Mouse (Mus musculus) forebrain, embryonic 10.5 days (tissue): ENCODE data around the gene Copz1. TPM values are rescaled to one million over a fixed set of nuclear protein-coding genes. Genes with fewer than 3 reads are reported as not detected.
A peak's percentile ranks its signal among the peaks of the same experiment; 100 is the strongest.

Experiments used
- DNase-seq: peaks from one replicate; pipeline ENCODE4 v3.0.0-alpha.2; 2017; ENCODE audit warnings: low spot score; ENCODE audit errors: extremely low spot score
- H3K27ac ChIP-seq: fragments of 300-500 bp; sonication (generic); 2 replicates; pipeline ENCODE4 v1.5.1; 2016; ENCODE audit warnings: mild to moderate bottlenecking
- H3K27me3 ChIP-seq: fragments of 300-500 bp; sonication (generic); 2 replicates; pipeline ENCODE4 v1.6.1; 2016; ENCODE audit warnings: mild to moderate bottlenecking; ENCODE audit not compliant: poor library complexity, severe bottlenecking
- H3K36me3 ChIP-seq: fragments of 300-500 bp; sonication (generic); replicated peaks from 2 replicates; pipeline ENCODE4 v1.6.1; 2016; ENCODE audit warnings: mild to moderate bottlenecking, moderate library complexity
- H3K4me1 ChIP-seq: fragments of 300-500 bp; sonication (generic); 2 replicates; pipeline ENCODE4 v1.6.1; 2016
- H3K4me3 ChIP-seq: fragments of 300-500 bp; sonication (generic); 2 replicates; pipeline ENCODE4 v1.5.1; 2016; ENCODE audit warnings: mild to moderate bottlenecking, moderate library complexity
- H3K9me3 ChIP-seq: fragments of 300-500 bp; sonication (generic); 2 replicates; pipeline ENCODE4 v1.6.1; 2016; ENCODE audit warnings: mild to moderate bottlenecking, moderate library complexity
- WGBS: fragments of 180-500 bp; shearing (Covaris S2); methylation state at CpG from one replicate; pipeline ENCODE4 v1.1.7; 2016; 5-methylcytosine and 5-hydroxymethylcytosine counted together
- microRNA counts: library from miRNA; unstranded; fragments of <30 nt; microRNA quantifications from one replicate; lab custom pipeline; 2017
- microRNA-seq: library from miRNA; unstranded; fragments of <30 nt; microRNA quantifications from one replicate; pipeline ENCODE4, GENCODE M21; 2017
- polyA plus RNA-seq: library from polyadenylated mRNA; unstranded; fragments of >200 nt; fragmentation: Nextera tagmentation; extraction: Ambion mirVana; gene quantifications from 2 replicates; pipeline ENCODE4 v1.2.1, GENCODE M21; 2016

Copz1 gene
- polyA plus RNA-seq, 1 experiment from 2014 or later = 279 TPM

- Histone ChIP-seq H3K27me3 (peaks cover 42% of the 10 kb centered on the region), H3K4me3 (no peak overlapping the region), H3K9me3 (no peaks in the 10 kb centered on the region), H3K27ac (no peak overlapping the region), H3K36me3 (peaks cover 46% of the 10 kb centered on the region), H3K4me1 (peaks cover 48% of the 10 kb centered on the region)
- DNase-seq = no peak
- 60% methylated on average over 3 of the region's 3 CpGs for WGBS
Measured at GRCm38 (mm10) chr15:103343008-103343407, 70.5 kb downstream of the Copz1 start.

GRCm38 (mm10) chr15:103343556-103343955 lies 71.0 kb downstream of the Copz1 start:
- no peak for DNase-seq
- Histone ChIP-seq H3K4me1 (peaks cover 43% of the 10 kb centered on the region), H3K36me3 (peaks cover 51% of the 10 kb centered on the region), H3K27me3 (peaks cover 37% of the 10 kb centered on the region), H3K9me3 (no peaks in the 10 kb centered on the region), H3K27ac (no peak overlapping the region), H3K4me3 (no peak overlapping the region)

- WGBS = 93% methylated on average over 6 of the region's 6 CpGs
- H3K36me3 ChIP-seq = peaks cover 73% of the 10 kb centered on the region
Measured at GRCm38 (mm10) chr15:103345789-103346188, 73.3 kb downstream of the Copz1 start.

GRCm38 (mm10) chr15:103347275-103347684 lies 74.8 kb downstream of the Copz1 start:
- Histone ChIP-seq H3K4me3 (no peak overlapping the region), H3K9me3 (no peaks in the 10 kb centered on the region), H3K27me3 (no peaks in the 10 kb centered on the region), H3K27ac (no peak overlapping the region), H3K36me3 (peaks cover 88% of the 10 kb centered on the region), H3K4me1 (peaks cover 6% of the 10 kb centered on the region)
- DNase-seq = no peak
- WGBS = 9% methylated on average over 2 of the region's 2 CpGs

More at GRCm38 (mm10) chr15:103345789-103346188, 73.3 kb downstream of the Copz1 start:
- H3K4me1 ChIP-seq = peaks cover 21% of the 10 kb centered on the region
- H3K9me3 ChIP-seq = no peaks in the 10 kb centered on the region
- H3K27ac ChIP-seq = no peak overlapping the region
- no peak overlapping the region for H3K4me3 ChIP-seq
- peaks cover 15% of the 10 kb centered on the region for H3K27me3 ChIP-seq
- no peak for DNase-seq

MicroRNAs encoded within 50 kb of the gene (microRNA counts, 519-probe panel; counts per million panel counts)
- 5,622 counts per million, percentile 89 among the panel's probes with 10 or more counts for microRNA mmu-miR-148b (lab: Ali Mortazavi, UCI)

Small RNA genes within 50 kb of the gene (microRNA-seq; reads per million reads assigned to microRNA genes)
- 327 reads per million, percentile 61 among the genes with 10 or more reads in this experiment for gene Mir148b

Other genes with a start within 250 kb of the Copz1 start
- gene Smug1, start 105.6 kb upstream of the Copz1 start, polyA plus RNA-seq = 21.7 and 21.8 TPM in 2 replicates
- gene Cbx5, start 32.9 kb upstream of the Copz1 start, polyA plus RNA-seq = 212 and 221 TPM in 2 replicates
- 1,920 and 1,979 TPM in 2 replicates for gene Hnrnpa1, start 32.3 kb upstream of the Copz1 start, polyA plus RNA-seq
- 5.5 and 8.3 TPM in 2 replicates for gene Nfe2, start 14.3 kb upstream of the Copz1 start, polyA plus RNA-seq
- 0.14 and 0.36 TPM in 2 replicates for gene Gpr84, start 37.9 kb downstream of the Copz1 start, polyA plus RNA-seq
- gene Zfp385a, start 67.4 kb downstream of the Copz1 start, polyA plus RNA-seq = 23.1 and 23.6 TPM in 2 replicates
- 22.8 and 25.6 TPM in 2 replicates for gene Itga5, start 94.0 kb downstream of the Copz1 start, polyA plus RNA-seq
- gene Gtsf1, start 157.8 kb downstream of the Copz1 start, polyA plus RNA-seq = not detected in 2 replicates
- 0.41 TPM in 1 of 2 replicates, not detected in the other for gene Gtsf2, start 175.8 kb downstream of the Copz1 start, polyA plus RNA-seq
- 1.2 and 1.3 TPM in 2 replicates for gene Nckap1l, start 181.1 kb downstream of the Copz1 start, polyA plus RNA-seq
- gene Pde1b, start 230.3 kb downstream of the Copz1 start, polyA plus RNA-seq = 19.1 and 19.6 TPM in 2 replicates